Mouse (Mus musculus): Measurements from ENCODE around the gene Sephs2. TPM values are rescaled to one million over a fixed set of nuclear protein-coding genes. Genes with fewer than 3 reads are reported as not detected.
A peak's percentile ranks its signal among the peaks of the same experiment; 100 is the strongest.

The Sephs2 gene
- polyA plus RNA-seq, 1 experiment from 2014 or later = 79.0 TPM

- Histone ChIP-seq H3K9me3 (ENCODE audit: control insufficient read depth, low read length) (no peaks in the 10 kb centered on the region), H3K9ac (ENCODE audit: low read length) (no peak overlapping the region), H3K36me3 (ENCODE audit: control insufficient read depth, insufficient read depth, low read length) (no peaks in the 10 kb centered on the region), H3K27ac (ENCODE audit: low read depth, low read length) (no peak overlapping the region), H3K4me2 (no peak overlapping the region), H3K27me3 (ENCODE audit: control insufficient read depth, insufficient read depth, low read length) (no peaks in the 10 kb centered on the region), H3K4me1 (ENCODE audit: control insufficient read depth, insufficient read depth, low read length) (no peaks in the 10 kb centered on the region), H3K4me3 (ENCODE audit: low read depth, low read length) (no peak overlapping the region)
- no peak for DNase-seq (ENCODE audit: low spot score, missing footprints)
- 85% methylated on average over 5 of the region's 5 CpGs for WGBS
- no peak for ATAC-seq (ENCODE audit: low FRiP score)
These were observed 23.1 kb upstream of the Sephs2 start for GRCm38 (mm10) chr7:127296786-127297555.

GRCm38 (mm10) chr7:127296098-127296497 is 22.2 kb upstream of the Sephs2 start, which contains the start of gene Itgal:
Gene Itgal, plus strand, starts transcription at chr7:127296260.
- H3K4me1 ChIP-seq (ENCODE audit: control insufficient read depth, insufficient read depth, low read length) = no peaks in the 10 kb centered on the region
- WGBS = 82% methylated on average over 11 of the region's 11 CpGs

GRCm38 (mm10) chr7:127290142-127290541 is 16.3 kb upstream of the Sephs2 start:
- Histone ChIP-seq H3K9ac (ENCODE audit: low read length) (no peak overlapping the region), H3K36me3 (ENCODE audit: control insufficient read depth, insufficient read depth, low read length) (no peaks in the 10 kb centered on the region), H3K27me3 (ENCODE audit: control insufficient read depth, insufficient read depth, low read length) (no peaks in the 10 kb centered on the region), H3K4me1 (ENCODE audit: control insufficient read depth, insufficient read depth, low read length) (no peaks in the 10 kb centered on the region), H3K27ac (ENCODE audit: low read depth, low read length) (no peak overlapping the region), H3K4me3 (ENCODE audit: low read depth, low read length) (no peak overlapping the region), H3K9me3 (ENCODE audit: control insufficient read depth, low read length) (peaks cover 10% of the 10 kb centered on the region), H3K4me2 (no peak overlapping the region)
- ATAC-seq (ENCODE audit: low FRiP score) = no peak
- DNase-seq (ENCODE audit: low spot score, missing footprints) = no peak
- WGBS = 67% methylated on average over 8 of the region's 8 CpGs

More at GRCm38 (mm10) chr7:127296098-127296497, 22.2 kb upstream of the Sephs2 start, which contains the start of gene Itgal:
- Histone ChIP-seq H3K4me3 (ENCODE audit: low read depth, low read length) (no peak within 1 kb of the TSS), H3K27me3 (ENCODE audit: control insufficient read depth, insufficient read depth, low read length) (no peaks in the 10 kb centered on the region), H3K9ac (ENCODE audit: low read length) (no peak within 1 kb of the TSS), H3K9me3 (ENCODE audit: control insufficient read depth, low read length) (no peaks in the 10 kb centered on the region), H3K27ac (ENCODE audit: low read depth, low read length) (no peak within 1 kb of the TSS), H3K36me3 (ENCODE audit: control insufficient read depth, insufficient read depth, low read length) (no peaks in the 10 kb centered on the region), H3K4me2 (no peak within 1 kb of the TSS)
- ATAC-seq (ENCODE audit: low FRiP score) (no peak), DNase-seq (ENCODE audit: low spot score, missing footprints) (no peak)

GRCm38 (mm10) chr7:127289306-127289705 is 15.5 kb upstream of the Sephs2 start:
- H3K27me3 ChIP-seq (ENCODE audit: control insufficient read depth, insufficient read depth, low read length) = no peaks in the 10 kb centered on the region
- no peaks in the 10 kb centered on the region for H3K36me3 ChIP-seq (ENCODE audit: control insufficient read depth, insufficient read depth, low read length)
- H3K9me3 ChIP-seq (ENCODE audit: control insufficient read depth, low read length) = peaks cover 10% of the 10 kb centered on the region
- no peaks in the 10 kb centered on the region for H3K4me1 ChIP-seq (ENCODE audit: control insufficient read depth, insufficient read depth, low read length)
- 87% methylated on average over 2 of the region's 2 CpGs for WGBS
- ATAC-seq (ENCODE audit: low FRiP score) (no peak), DNase-seq (ENCODE audit: low spot score, missing footprints) (no peak)
- H3K9ac ChIP-seq (ENCODE audit: low read length) = no peak overlapping the region
- H3K4me3 ChIP-seq (ENCODE audit: low read depth, low read length) = no peak overlapping the region
- H3K27ac ChIP-seq (ENCODE audit: low read depth, low read length) = no peak overlapping the region
- no peak overlapping the region for H3K4me2 ChIP-seq

- Histone ChIP-seq H3K36me3 (ENCODE audit: control insufficient read depth, insufficient read depth, low read length) (no peaks in the 10 kb centered on the region), H3K4me3 (ENCODE audit: low read depth, low read length) (no peak overlapping the region), H3K9ac (ENCODE audit: low read length) (no peak overlapping the region), H3K27me3 (ENCODE audit: control insufficient read depth, insufficient read depth, low read length) (no peaks in the 10 kb centered on the region), H3K4me2 (no peak overlapping the region), H3K27ac (ENCODE audit: low read depth, low read length) (no peak overlapping the region), H3K9me3 (ENCODE audit: control insufficient read depth, low read length) (peaks cover 10% of the 10 kb centered on the region), H3K4me1 (ENCODE audit: control insufficient read depth, insufficient read depth, low read length) (no peaks in the 10 kb centered on the region)
- ATAC-seq (ENCODE audit: low FRiP score) = no peak
- 63% methylated on average over 1 of the region's 1 CpGs for WGBS
- DNase-seq (ENCODE audit: low spot score, missing footprints) = peak; percentile 76
These were observed 14.1 kb upstream of the Sephs2 start for GRCm38 (mm10) chr7:127287940-127288339.

- WGBS = 85% methylated on average over 8 of the region's 10 CpGs
- ATAC-seq (ENCODE audit: low FRiP score) = no peak
- no peaks in the 10 kb centered on the region for H3K36me3 ChIP-seq (ENCODE audit: control insufficient read depth, insufficient read depth, low read length)
These were observed 11.3 kb upstream of the Sephs2 start for GRCm38 (mm10) chr7:127285154-127285553.

GRCm38 (mm10) chr7:127282190-127282589 is 8.3 kb upstream of the Sephs2 start:
- Histone ChIP-seq H3K27ac (ENCODE audit: low read depth, low read length) (no peak overlapping the region), H3K36me3 (ENCODE audit: control insufficient read depth, insufficient read depth, low read length) (no peaks in the 10 kb centered on the region)
- WGBS = 89% methylated on average over 2 of the region's 2 CpGs

More at GRCm38 (mm10) chr7:127285154-127285553, 11.3 kb upstream of the Sephs2 start:
- Histone ChIP-seq H3K27me3 (ENCODE audit: control insufficient read depth, insufficient read depth, low read length) (no peaks in the 10 kb centered on the region), H3K9me3 (ENCODE audit: control insufficient read depth, low read length) (peaks cover 10% of the 10 kb centered on the region), H3K4me3 (ENCODE audit: low read depth, low read length) (no peak overlapping the region), H3K9ac (ENCODE audit: low read length) (no peak overlapping the region), H3K27ac (ENCODE audit: low read depth, low read length) (no peak overlapping the region), H3K4me2 (no peak overlapping the region), H3K4me1 (ENCODE audit: control insufficient read depth, insufficient read depth, low read length) (no peaks in the 10 kb centered on the region)
- no peak for DNase-seq (ENCODE audit: low spot score, missing footprints)

GRCm38 (mm10) chr7:127281114-127281513 is 7.3 kb upstream of the Sephs2 start:
- no peaks in the 10 kb centered on the region for H3K9me3 ChIP-seq (ENCODE audit: control insufficient read depth, low read length)
- 75% methylated on average over 4 of the region's 4 CpGs for whole genome bisulfite sequencing
- H3K27me3 ChIP-seq (ENCODE audit: control insufficient read depth, insufficient read depth, low read length) = no peaks in the 10 kb centered on the region
- no peak overlapping the region for H3K27ac ChIP-seq (ENCODE audit: low read depth, low read length)
- H3K36me3 ChIP-seq (ENCODE audit: control insufficient read depth, insufficient read depth, low read length) = no peaks in the 10 kb centered on the region
- H3K9ac ChIP-seq (ENCODE audit: low read length) = no peak overlapping the region
- H3K4me2 ChIP-seq = no peak overlapping the region
- no peaks in the 10 kb centered on the region for H3K4me1 ChIP-seq (ENCODE audit: control insufficient read depth, insufficient read depth, low read length)
- DNase-seq (ENCODE audit: low spot score, missing footprints) (peak; percentile 10), ATAC-seq (ENCODE audit: low FRiP score) (no peak)
- no peak overlapping the region for H3K4me3 ChIP-seq (ENCODE audit: low read depth, low read length)

More at GRCm38 (mm10) chr7:127282190-127282589, 8.3 kb upstream of the Sephs2 start:
- Histone ChIP-seq H3K4me2 (no peak overlapping the region), H3K9ac (ENCODE audit: low read length) (no peak overlapping the region), H3K4me1 (ENCODE audit: control insufficient read depth, insufficient read depth, low read length) (no peaks in the 10 kb centered on the region), H3K9me3 (ENCODE audit: control insufficient read depth, low read length) (peaks cover 3% of the 10 kb centered on the region; the same call in 1 of the 2 replicates), H3K27me3 (ENCODE audit: control insufficient read depth, insufficient read depth, low read length) (no peaks in the 10 kb centered on the region), H3K4me3 (ENCODE audit: low read depth, low read length) (no peak overlapping the region)
- ATAC-seq (ENCODE audit: low FRiP score) (no peak), DNase-seq (ENCODE audit: low spot score, missing footprints) (peak; percentile 39)

- H3K4me3 ChIP-seq (ENCODE audit: low read depth, low read length) = no peak overlapping the region
- WGBS = 78% methylated on average over 3 of the region's 3 CpGs
- H3K27me3 ChIP-seq (ENCODE audit: control insufficient read depth, insufficient read depth, low read length) = no peaks in the 10 kb centered on the region
- DNase-seq (ENCODE audit: low spot score, missing footprints) (peak; percentile 41), ATAC-seq (ENCODE audit: low FRiP score) (no peak)
- no peak overlapping the region for H3K27ac ChIP-seq (ENCODE audit: low read depth, low read length)
- no peaks in the 10 kb centered on the region for H3K9me3 ChIP-seq (ENCODE audit: control insufficient read depth, low read length)
- no peak overlapping the region for H3K9ac ChIP-seq (ENCODE audit: low read length)
- no peaks in the 10 kb centered on the region for H3K4me1 ChIP-seq (ENCODE audit: control insufficient read depth, insufficient read depth, low read length)
- H3K36me3 ChIP-seq (ENCODE audit: control insufficient read depth, insufficient read depth, low read length) = no peaks in the 10 kb centered on the region
- no peak overlapping the region for H3K4me2 ChIP-seq
These were observed 6.2 kb upstream of the Sephs2 start for GRCm38 (mm10) chr7:127280092-127280491.
